Mouse (Mus musculus) spleen, postnatal 4 days (tissue): ENCODE measurements around the gene Gm47969.
"Not testable (repeated sequence)": the region's sequence is repeated elsewhere in the genome, so short reads cannot be mapped to it uniquely, and the experiment has no call there.

Experiments
- DNase-seq, 2 experiments: peaks; one replicate each; pipeline ENCODE4 v3.0.0; 2022; ENCODE audit warnings: low spot score in 2 of 2

Gene Gm47969

GRCm38 (mm10) chr1:83044882-83045427 lies at the start of gene Gm47969:
TSS of gene Gm47969 (plus strand) at chr1:83044932.
- DNase-seq, result no peak

GRCm38 (mm10) chr1:83000306-83000705 lies 44.4 kb upstream of the Gm47969 start, which contains the start of gene Gm47959:
TSS of gene Gm47959 (plus strand) at chr1:83000548.
- DNase-seq, result not testable (repeated sequence)

- no peak for DNase-seq
Observed at GRCm38 (mm10) chr1:83006218-83007179, 38.2 kb upstream of the Gm47969 start.

GRCm38 (mm10) chr1:83007471-83007870 lies 37.3 kb upstream of the Gm47969 start:
- DNase-seq, result no peak

- DNase-seq, result no peak
Observed at GRCm38 (mm10) chr1:83014477-83014876, 30.3 kb upstream of the Gm47969 start.

- DNase-seq, result peak in 1 of 2 experiments; percentile 42
Observed at GRCm38 (mm10) chr1:83015329-83015879, 29.3 kb upstream of the Gm47969 start.

- DNase-seq, result no peak
Observed at GRCm38 (mm10) chr1:83016556-83016955, 28.2 kb upstream of the Gm47969 start.

GRCm38 (mm10) chr1:83031950-83032349 lies 12.8 kb upstream of the Gm47969 start:
- DNase-seq, result no peak

GRCm38 (mm10) chr1:83032508-83032907 lies 12.2 kb upstream of the Gm47969 start:
- no peak for DNase-seq

- DNase-seq, result no peak
Observed at GRCm38 (mm10) chr1:83034509-83034908, 10.2 kb upstream of the Gm47969 start.

- no peak for DNase-seq
Observed at GRCm38 (mm10) chr1:83036892-83037667, 7.7 kb upstream of the Gm47969 start.

- DNase-seq, result no peak
Observed at GRCm38 (mm10) chr1:83038109-83038672, 6.5 kb upstream of the Gm47969 start, which contains the start of gene Slc19a3. TSS of gene Slc19a3 (minus strand) at chr1:83038448.

GRCm38 (mm10) chr1:83039080-83039479 lies 5.7 kb upstream of the Gm47969 start:
- no peak for DNase-seq

GRCm38 (mm10) chr1:83042380-83042779 lies 2.4 kb upstream of the Gm47969 start, which contains the start of gene Krtap28-10:
TSS of gene Krtap28-10 (minus strand) at chr1:83042480.
- DNase-seq, result no peak

- no peak for DNase-seq
Observed at GRCm38 (mm10) chr1:83058481-83058880, 13.7 kb downstream of the Gm47969 start.

GRCm38 (mm10) chr1:83059278-83059677 lies 14.5 kb downstream of the Gm47969 start, which contains the start of gene A030005K14Rik:
TSS of gene A030005K14Rik (minus strand) at chr1:83059378.
- DNase-seq, result no peak

- DNase-seq, result no peak
Observed at GRCm38 (mm10) chr1:83060643-83061042, 15.9 kb downstream of the Gm47969 start, which contains the start of gene Krtap28-13. TSS of gene Krtap28-13 (plus strand) at chr1:83060930.

- DNase-seq, result no peak
Observed at GRCm38 (mm10) chr1:83064851-83065250, 20.1 kb downstream of the Gm47969 start.

- no peak for DNase-seq
Observed at GRCm38 (mm10) chr1:83066577-83066976, 21.8 kb downstream of the Gm47969 start.

- no peak for DNase-seq
Observed at GRCm38 (mm10) chr1:83067205-83067604, 22.5 kb downstream of the Gm47969 start.
